Mouse (Mus musculus) intestine, postnatal 0 days (tissue): ENCODE data around the gene Oaz1. TPM values are rescaled to one million over a fixed set of nuclear protein-coding genes. Genes with fewer than 3 reads are reported as not detected.
"Not testable (repeated sequence)": the region's sequence is repeated elsewhere in the genome, so short reads cannot be mapped to it uniquely, and the experiment has no call there.

ENCODE experiments used
- ATAC-seq: fragments of 200-750 bp; cut with Nextera tagmentation; 2 replicates; pipeline ENCODE4 v1.8.0; 2017; ENCODE audit warnings: mild to moderate bottlenecking, moderate TSS enrichment, moderate library complexity
- H3K27ac ChIP-seq: fragments of 300-500 bp; sonication (generic); 2 replicates; pipeline ENCODE4 v1.5.1; 2014; ENCODE audit warnings: mild to moderate bottlenecking, low read depth, low read length, moderate library complexity
- H3K27me3 ChIP-seq: fragments of 300-500 bp; sonication (generic); replicated peaks from 2 replicates; pipeline ENCODE4 v1.6.1; 2014; ENCODE audit warnings: low read length, mixed read lengths; ENCODE audit not compliant: control insufficient read depth, insufficient read depth
- H3K36me3 ChIP-seq: fragments of 300-500 bp; sonication (generic); 2 replicates; pipeline ENCODE4 v1.6.1; 2014; ENCODE audit warnings: mild to moderate bottlenecking, moderate library complexity; ENCODE audit not compliant: control insufficient read depth, insufficient read depth
- H3K4me1 ChIP-seq: fragments of 300-500 bp; sonication (generic); replicated peaks from 2 replicates; pipeline ENCODE4 v1.6.1; 2014; ENCODE audit warnings: antibody characterized with exemption, low read length, mixed read lengths; ENCODE audit not compliant: control insufficient read depth, insufficient read depth
- H3K4me2 ChIP-seq: fragments of 300-500 bp; sonication (generic); replicated peaks from 2 replicates; pipeline ENCODE4 v1.6.1; 2014; ENCODE audit warnings: low read depth, mild to moderate bottlenecking, moderate library complexity
- H3K4me3 ChIP-seq: fragments of 300-500 bp; sonication (generic); 2 replicates; pipeline ENCODE4 v1.5.1; 2014; ENCODE audit warnings: low read depth, low read length
- H3K9ac ChIP-seq: fragments of 300-500 bp; sonication (generic); 2 replicates; pipeline ENCODE4 v1.6.1; 2014; ENCODE audit warnings: mild to moderate bottlenecking, low read depth, low read length
- H3K9me3 ChIP-seq: fragments of 300-500 bp; sonication (generic); 2 replicates; pipeline ENCODE4 v1.6.1; 2016; ENCODE audit warnings: mixed run types; ENCODE audit not compliant: control insufficient read depth
- CTCF ChIP-seq: sonication (generic); IDR thresholded peaks from 2 replicates; pipeline ENCODE4 v1.5.1; 2016; ENCODE audit warnings: low read depth, mild to moderate bottlenecking, control low read depth, antibody characterized with exemption, moderate library complexity
- WGBS: fragments of 180-500 bp; shearing (Covaris S2); extraction: QIAGEN DNeasy Blood & Tissue Kit; methylation state at CpG from one replicate; pipeline ENCODE4 v1.1.7; 2014; 5-methylcytosine and 5-hydroxymethylcytosine counted together
- polyA plus RNA-seq: library from polyadenylated mRNA; unstranded; fragments of >200 nt; fragmentation: Nextera tagmentation; extraction: Ambion mirVana; gene quantifications from 2 replicates; pipeline ENCODE4 v1.2.1, GENCODE M21; 2015

Gene Oaz1
- polyA plus RNA-seq, 1 experiment from 2014 or later, result 1,019 TPM

DNA sequence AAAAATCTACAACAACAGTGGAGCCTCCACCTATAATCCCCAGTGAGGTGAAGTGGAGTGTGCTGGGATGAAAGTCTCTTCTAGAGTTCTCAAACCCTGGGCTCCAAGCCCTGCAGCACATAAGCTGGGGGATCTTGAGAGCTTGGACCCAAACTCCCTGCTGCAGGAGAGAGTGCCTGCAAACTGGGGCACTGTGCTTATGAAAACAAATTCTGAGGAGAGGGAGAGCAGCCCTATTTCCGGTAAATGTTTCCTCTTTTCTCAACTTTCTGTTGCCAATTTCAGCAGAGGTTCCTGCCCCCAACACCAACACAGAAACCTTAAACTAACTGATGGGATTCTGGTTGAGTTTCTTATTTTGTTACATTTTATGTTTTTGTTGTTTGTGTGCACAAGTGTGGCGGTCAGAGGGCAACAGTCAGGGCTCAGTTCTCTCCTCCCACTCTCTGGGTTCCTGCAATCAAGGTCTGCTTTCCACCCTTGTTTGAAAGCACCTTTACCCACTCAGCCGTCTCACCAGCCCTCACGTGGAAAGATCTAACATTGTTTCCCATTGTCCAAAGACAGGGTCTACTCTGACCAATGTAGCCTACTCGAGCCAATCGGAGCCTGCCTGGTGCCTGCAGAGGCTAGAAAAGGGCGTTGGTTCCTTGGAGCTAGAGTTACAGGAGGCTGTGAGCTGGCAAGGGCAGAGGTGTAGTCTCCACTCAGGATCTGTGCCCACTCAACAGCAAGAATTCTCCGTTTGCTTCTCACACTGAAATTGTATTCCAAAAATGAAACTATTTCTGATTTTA, 2.4 kb upstream of the Oaz1 start:
- WGBS, result 65% methylated on average over 8 of the region's 8 CpGs
- Histone ChIP-seq H3K4me1 (no peaks in the 10 kb centered on the region), H3K9ac (no peak overlapping the region), H3K4me3 (no peak overlapping the region), H3K27ac (no peak overlapping the region), H3K36me3 (peaks cover 7% of the 10 kb centered on the region; the same call in 1 of the 2 replicates), H3K9me3 (no peaks in the 10 kb centered on the region), H3K4me2 (0 out of 2 replicates have a peak overlapping the region, but pooled peaks have one; percentile 9), H3K27me3 (no peaks in the 10 kb centered on the region)
- ATAC-seq, result no peak
- TF ChIP-seq CTCF, result no peak

DNA sequence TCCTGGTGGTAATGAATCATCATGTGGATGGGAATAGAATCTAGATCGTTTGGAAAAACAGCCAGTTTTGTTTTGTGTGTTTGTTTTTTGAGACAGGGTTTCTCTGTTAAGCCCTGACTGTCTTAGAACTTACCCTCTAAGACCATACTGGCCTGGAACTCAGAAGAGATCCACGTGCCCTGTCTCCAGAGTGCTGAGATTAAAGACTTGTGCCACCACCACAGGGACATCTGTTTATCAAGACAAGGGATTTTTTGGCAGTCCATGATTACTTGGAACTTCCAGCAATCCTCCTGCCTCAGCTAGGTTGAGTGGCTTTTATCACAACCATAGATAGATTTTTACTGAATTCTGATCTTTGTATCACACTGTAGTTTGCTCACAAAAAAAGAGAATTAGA, 1.6 kb upstream of the Oaz1 start:
- ATAC-seq, result no peak

DNA sequence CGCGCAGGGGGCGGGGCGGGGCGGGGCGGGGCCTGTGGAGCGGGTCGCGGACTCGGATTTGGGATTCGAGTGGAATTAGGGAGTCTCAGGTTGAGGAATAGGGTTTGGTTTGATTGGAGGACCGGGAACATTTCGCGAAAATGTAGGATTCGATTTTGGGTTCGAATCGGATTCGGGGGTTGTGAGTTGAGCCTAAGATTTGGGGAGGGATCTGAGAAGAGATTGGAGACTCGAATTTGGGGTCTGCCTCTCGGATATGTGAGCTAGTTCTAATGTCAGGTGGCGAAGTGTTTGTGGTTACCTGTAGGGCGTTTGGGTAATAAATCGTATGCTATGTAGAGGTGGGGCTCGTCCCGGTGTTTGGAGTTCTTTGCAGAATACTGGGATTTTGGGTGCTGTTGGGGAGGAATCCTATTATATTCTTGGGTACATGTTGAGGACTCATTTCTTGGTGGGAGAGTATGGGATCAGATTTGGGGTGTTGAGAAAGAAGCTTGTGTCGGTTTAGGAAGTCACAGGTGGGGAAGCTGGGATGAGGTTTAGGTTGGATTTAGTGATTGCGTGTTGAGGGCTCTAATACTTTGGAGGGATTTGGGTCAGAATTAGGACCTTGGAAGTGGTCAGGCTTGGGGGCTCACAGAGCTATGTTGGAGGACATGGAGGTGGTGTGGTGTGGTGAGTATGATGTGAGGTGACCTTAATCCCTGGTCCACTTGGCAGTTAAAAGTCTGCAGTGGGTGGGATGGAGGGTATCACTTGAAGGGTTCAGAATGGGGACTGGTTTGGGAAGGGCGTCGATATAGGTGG, 810 bp downstream of the Oaz1 start:
- Histone ChIP-seq H3K4me2 (peak overlapping the region; percentile 94), H3K27ac (peak overlapping the region; percentile 87), H3K27me3 (no peaks in the 10 kb centered on the region), H3K9ac (peak overlapping the region; percentile 71), H3K4me3 (peak overlapping the region; percentile 62), H3K36me3 (peaks cover 18% of the 10 kb centered on the region), H3K9me3 (no peaks in the 10 kb centered on the region), H3K4me1 (peaks cover 7% of the 10 kb centered on the region; the same call in 1 of the 2 replicates)
- 4% methylated on average over 29 of the region's 29 CpGs for WGBS
- no peak for TF ChIP-seq CTCF
- no peak for ATAC-seq

More for the DNA sequence above, 1.6 kb upstream of the Oaz1 start:
- no peaks in the 10 kb centered on the region for H3K9me3 ChIP-seq
- H3K4me2 ChIP-seq, result no peak overlapping the region
- no peak for TF ChIP-seq CTCF
- H3K27me3 ChIP-seq, result no peaks in the 10 kb centered on the region
- WGBS, result 75% methylated on average over 2 of the region's 2 CpGs
- no peaks in the 10 kb centered on the region; the same call in 1 of the 2 replicates for H3K4me1 ChIP-seq
- H3K4me3 ChIP-seq, result no peak overlapping the region
- no peak overlapping the region for H3K9ac ChIP-seq
- peaks cover 15% of the 10 kb centered on the region for H3K36me3 ChIP-seq
- H3K27ac ChIP-seq, result no peak overlapping the region

DNA sequence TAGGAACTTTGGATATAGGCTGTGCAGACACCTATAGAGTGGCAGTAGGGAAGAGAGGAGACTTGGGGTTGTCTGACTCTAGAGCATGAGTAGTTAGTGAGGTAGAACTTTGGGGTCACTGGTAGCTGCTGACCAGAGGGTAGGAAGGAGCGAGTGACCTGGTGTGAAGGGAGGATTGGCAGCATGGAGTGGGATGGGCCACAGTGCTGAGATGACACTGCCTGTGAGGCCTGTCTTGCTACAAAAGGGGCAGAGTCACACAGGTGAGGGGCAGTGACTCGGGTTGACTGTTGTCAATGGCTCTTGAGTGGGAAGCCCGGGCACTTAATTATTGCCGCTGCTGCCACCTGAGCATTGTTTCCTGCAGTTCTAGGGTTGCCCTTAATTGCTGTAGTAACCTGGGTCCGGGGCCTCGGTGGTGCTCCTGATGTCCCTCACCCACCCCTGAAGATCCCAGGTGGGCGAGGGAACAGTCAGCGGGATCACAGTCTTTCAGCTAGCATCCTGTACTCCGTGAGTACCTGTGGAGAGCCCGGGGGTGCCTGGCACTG, 1.5 kb downstream of the Oaz1 start:
- no peak for ATAC-seq
- H3K4me2 ChIP-seq, result peak overlapping the region; percentile 94
- WGBS, result 59% methylated on average over 10 of the region's 10 CpGs
- H3K27me3 ChIP-seq, result no peaks in the 10 kb centered on the region
- H3K36me3 ChIP-seq, result peaks cover 18% of the 10 kb centered on the region
- no peak overlapping the region for H3K27ac ChIP-seq
- H3K4me3 ChIP-seq, result peak overlapping the region; percentile 62
- H3K9me3 ChIP-seq, result no peaks in the 10 kb centered on the region
- TF ChIP-seq CTCF, result no peak
- H3K4me1 ChIP-seq, result peaks cover 7% of the 10 kb centered on the region; the same call in 1 of the 2 replicates
- peak overlapping the region; percentile 71 for H3K9ac ChIP-seq

DNA sequence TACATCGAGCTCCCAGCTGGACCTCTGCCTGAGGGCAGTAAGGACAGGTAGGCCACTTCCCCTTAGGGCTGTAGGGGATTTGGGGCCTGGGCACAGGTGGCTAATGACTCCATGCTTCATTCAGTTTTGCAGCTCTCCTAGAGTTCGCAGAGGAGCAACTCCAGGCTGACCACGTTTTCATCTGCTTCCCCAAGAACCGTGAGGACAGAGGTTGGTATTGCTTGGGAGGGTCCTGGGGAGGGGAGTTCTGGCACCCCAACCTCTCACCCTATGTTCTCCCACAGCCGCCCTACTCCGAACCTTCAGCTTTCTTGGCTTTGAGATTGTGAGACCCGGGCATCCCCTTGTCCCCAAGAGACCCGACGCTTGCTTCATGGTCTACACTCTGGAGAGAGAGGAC, 2.1 kb downstream of the Oaz1 start:
- not testable (repeated sequence) for H3K9me3 ChIP-seq, H3K4me1 ChIP-seq, H3K27me3 ChIP-seq, ATAC-seq, H3K9ac ChIP-seq, H3K27ac ChIP-seq
- 0 out of 2 replicates have a peak overlapping the region, but pooled peaks have one; percentile 62 for H3K4me3 ChIP-seq
- H3K36me3 ChIP-seq, result peaks cover 18% of the 10 kb centered on the region
- WGBS, result 66% methylated on average over 7 of the region's 9 CpGs
- H3K4me2 ChIP-seq, result peak overlapping the region; percentile 94
